Mouse (Mus musculus) naive thymus-derived CD4-positive, alpha-beta T cell, adult 2 months (primary cell): ENCODE measurements around the gene Lhfpl2.

Experiments
- DNase-seq: peaks from one replicate; pipeline ENCODE4 v3.0.0-alpha.2; 2011; ENCODE audit warnings: low read depth

Gene Lhfpl2

GRCm38 (mm10) chr13:94174577-94175279 is 117.1 kb downstream of the Lhfpl2 start:
- peak; percentile 6 for DNase-seq

- no peak for DNase-seq
These were observed 117.9 kb downstream of the Lhfpl2 start for GRCm38 (mm10) chr13:94175379-94176050.

DNA sequence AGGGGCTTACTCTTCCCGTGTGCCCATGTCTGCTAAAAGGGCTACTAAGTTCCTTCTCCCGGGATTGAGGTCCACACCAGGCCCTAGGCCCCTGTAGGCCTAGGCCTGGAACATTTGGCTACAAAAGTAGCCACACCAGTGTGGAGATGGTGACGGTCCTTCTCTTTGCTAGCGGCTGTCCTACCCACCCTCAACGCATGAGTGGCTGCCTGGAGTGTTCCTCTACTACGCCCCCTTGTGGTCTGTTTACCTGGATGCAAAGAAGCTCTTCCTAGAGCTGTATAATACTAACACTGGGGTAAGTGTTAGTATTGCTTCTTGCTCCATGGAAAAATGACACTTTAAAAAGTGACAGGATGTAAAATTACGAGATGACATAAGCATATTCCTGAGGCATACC is 119.6 kb downstream of the Lhfpl2 start:
- peak; percentile 30 for DNase-seq

- no peak for DNase-seq
These were observed 120.9 kb downstream of the Lhfpl2 start for GRCm38 (mm10) chr13:94178401-94179040.

DNA sequence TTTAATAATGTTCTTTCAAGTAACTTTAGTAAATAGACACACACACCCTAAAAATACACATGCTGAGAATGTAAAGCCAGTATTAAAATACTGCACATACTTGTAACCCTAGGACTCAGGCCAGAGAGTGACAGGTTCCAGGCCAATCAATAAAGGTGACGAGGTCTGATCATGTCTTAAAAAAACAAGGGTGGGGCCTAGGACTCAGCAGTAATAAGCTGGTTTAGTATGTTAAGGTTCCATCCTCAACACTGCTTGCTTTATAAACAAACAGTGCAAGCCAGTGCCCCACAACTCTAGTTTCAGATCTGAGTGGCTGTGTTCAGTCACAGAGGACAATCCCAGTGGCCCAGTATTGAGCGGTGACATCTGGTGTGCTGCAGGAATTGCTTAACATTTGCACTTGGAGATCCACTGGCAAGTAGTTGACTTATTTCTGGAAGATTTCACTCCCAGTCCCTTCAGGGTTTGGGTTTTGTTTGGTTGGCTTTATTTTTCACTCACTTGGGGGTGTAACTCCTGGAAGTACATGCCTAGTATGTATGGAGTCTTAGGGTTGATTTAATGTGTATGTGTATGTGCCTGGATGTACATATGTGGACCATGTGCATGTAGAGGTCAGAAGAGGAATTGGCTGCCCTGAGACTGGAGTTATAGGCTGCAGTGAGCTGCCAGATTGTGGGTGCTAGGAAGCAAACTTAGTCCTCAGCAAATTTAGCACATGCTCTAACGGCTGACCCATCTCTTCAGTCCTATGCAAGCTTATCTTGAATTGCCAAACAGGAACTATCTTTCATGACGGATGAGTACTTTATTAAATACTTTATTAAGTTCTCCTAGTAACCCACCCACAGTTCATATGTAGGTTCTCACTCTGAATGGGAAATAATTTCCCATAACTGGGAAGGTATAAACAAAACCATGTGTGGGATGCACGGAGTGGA is 123.2 kb downstream of the Lhfpl2 start:
- DNase-seq = no peak

DNA sequence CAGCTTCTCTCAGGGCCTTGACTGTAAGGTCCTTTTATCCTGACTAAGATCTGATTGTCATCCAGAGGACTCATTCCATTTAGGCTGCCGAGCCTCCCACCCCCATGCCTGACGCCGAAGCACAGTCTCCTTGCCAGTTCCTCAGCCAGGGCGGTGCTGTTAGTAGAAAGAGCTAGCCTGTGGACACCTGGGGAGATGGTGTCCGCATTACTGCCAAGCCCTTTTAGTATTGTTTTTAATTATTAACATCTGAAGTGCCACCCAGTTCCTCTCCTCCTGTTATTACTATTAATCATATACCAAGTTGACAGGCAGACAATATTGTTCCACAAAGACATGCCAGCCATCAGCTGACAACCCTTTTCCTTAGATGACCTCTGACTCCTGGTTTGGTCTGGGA is 124.4 kb downstream of the Lhfpl2 start:
- DNase-seq = no peak

GRCm38 (mm10) chr13:94183372-94184021 is 125.9 kb downstream of the Lhfpl2 start:
- DNase-seq = no peak

GRCm38 (mm10) chr13:94184726-94185456 is 127.3 kb downstream of the Lhfpl2 start:
- no peak for DNase-seq

- no peak for DNase-seq
These were observed 128.0 kb downstream of the Lhfpl2 start for GRCm38 (mm10) chr13:94185631-94186030.

- no peak for DNase-seq
These were observed 130.8 kb downstream of the Lhfpl2 start for GRCm38 (mm10) chr13:94188200-94189086.

DNA sequence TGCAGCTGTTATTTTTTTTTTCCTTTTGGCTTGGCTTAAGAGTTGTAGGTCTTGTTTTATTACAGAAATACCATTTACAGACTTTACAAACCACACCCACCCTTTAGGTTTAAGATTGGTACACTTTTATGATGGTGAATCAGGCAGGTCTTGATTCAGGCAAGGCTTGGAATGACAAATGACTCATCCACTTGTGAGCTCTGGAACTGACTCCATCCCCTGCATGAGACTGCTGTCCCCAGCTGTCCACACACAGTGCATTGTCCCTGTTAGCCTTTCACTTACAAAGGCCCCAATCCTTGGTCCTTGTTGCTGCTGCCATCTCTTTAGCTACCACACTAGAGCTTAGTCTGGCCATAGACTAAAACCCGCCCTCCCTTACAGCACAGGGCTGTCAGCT is 132.8 kb downstream of the Lhfpl2 start:
- no peak for DNase-seq

- DNase-seq = no peak
These were observed 135.6 kb downstream of the Lhfpl2 start for GRCm38 (mm10) chr13:94193227-94193626.

DNA sequence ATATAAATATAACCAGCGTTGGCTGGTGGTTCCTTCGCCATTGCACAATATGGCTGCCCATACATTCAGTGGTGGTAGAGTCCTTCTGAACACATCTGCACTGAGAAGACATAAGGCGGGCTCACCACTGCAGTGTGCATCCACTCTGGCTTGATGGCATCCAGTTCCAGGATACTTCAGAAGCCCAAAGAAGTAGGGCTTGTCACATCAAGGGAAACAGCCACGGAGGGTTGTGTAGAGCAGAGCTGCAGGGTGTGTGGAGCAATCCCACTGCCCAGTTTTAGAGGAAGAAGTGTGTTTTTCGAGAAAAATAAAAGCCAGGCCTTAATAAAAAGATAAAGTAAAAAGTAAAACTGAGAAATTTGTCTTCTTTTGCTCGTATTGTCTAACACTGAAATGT is 141.0 kb downstream of the Lhfpl2 start:
- no peak for DNase-seq

GRCm38 (mm10) chr13:94199829-94200228 is 142.2 kb downstream of the Lhfpl2 start:
- DNase-seq = no peak

DNA sequence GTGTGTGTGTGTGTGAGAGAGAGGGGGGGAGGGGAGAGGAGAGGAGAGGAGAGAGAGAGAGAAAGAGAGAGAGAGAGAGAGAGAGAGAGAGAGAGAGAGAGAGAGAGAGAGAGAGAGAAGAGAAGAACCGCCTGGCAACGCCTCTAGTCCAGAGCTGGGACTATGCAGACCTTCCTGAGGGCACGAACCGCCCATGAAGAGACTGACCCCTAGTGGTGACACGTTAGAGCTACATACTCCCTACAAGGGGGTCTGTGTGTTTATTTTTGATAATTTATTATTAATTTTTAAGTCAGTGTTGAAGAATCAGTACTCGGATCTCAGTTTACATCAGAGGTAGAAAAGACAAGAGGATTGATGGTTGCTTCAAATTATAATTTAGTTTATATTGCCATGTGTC is 147.6 kb downstream of the Lhfpl2 start:
- peak; percentile 53 for DNase-seq

DNA sequence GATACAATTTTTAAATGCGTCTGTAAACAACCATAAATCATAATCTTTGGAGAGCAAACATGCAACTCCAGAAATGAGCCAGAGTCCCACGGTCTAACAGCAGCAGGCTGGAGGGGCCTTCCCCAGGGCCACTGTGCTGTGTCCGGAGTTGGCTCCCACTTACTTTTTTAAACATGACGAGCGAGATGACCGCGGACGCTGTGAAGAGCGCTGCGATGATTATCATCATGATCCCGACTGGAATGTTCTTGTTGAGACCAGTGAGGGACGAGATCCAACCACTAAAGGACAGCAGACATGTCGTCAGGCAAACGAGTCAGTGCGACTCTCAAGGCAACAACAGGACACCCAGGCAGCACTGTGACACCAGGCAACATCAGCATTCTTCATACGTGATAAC is 150.4 kb downstream of the Lhfpl2 start:
- no peak for DNase-seq

- DNase-seq = peak; percentile 12
These were observed 151.3 kb downstream of the Lhfpl2 start for GRCm38 (mm10) chr13:94208892-94209291.

- no peak for DNase-seq
These were observed 153.9 kb downstream of the Lhfpl2 start for GRCm38 (mm10) chr13:94211236-94212119.

- no peak for DNase-seq
These were observed 154.6 kb downstream of the Lhfpl2 start for GRCm38 (mm10) chr13:94212179-94212578.
